Mouse (Mus musculus) CH12F3 (cell line): Measurements from ENCODE around the gene Apoa5.
"Not testable (repeated sequence)": the region's sequence is repeated elsewhere in the genome, so short reads cannot be mapped to it uniquely, and the experiment has no call there.

Experiments
- in situ Hi-C: fragments of 300-500 bp; cut with MboI; formaldehyde crosslinking; loops from 2 replicates; pipeline ENCODE4 v1.14.3; 2020; ENCODE audit warnings: low sequenced_read_pairs

Apoa5 gene

DNA sequence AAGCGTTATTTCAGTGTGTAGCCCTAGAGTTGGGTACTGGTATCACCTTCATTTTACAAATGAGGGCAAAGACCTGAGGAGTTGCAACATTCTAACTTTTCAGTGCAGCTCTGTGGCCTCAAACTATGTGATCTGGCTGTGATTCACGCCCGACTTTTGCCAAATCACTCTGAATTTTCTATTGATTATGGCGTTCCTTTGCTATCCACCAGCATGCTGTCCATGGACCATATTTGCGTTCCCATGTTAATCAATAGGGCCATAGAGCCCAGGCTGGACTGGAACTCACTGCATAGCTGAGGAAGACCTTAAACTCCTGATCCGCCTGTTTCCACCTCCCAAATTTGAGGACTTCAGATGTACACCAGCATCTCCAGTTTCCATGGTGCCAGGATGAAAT, 9.3 kb upstream of the Apoa5 start:
- in situ Hi-C loops: no loop called here

DNA sequence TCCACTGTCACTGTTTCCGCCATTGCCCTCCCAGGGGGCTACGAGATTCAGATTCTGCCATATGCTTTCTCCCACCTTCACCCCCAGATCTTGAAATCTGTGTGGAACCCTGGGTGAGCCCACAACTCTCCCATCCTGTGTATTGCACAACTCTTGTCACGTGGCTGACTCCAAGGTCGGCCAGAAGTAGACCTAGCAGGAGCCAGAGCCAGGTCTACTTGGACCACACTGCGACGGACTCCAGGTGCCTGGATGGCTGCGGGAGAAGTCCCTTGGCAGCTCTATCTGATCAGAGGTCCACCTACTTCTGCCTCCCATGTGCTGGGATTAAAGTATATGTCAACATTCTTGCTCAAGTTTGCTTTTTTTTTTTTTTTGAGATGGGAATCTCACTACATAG, 7.3 kb upstream of the Apoa5 start:
- in situ Hi-C loops: no loop called here

DNA sequence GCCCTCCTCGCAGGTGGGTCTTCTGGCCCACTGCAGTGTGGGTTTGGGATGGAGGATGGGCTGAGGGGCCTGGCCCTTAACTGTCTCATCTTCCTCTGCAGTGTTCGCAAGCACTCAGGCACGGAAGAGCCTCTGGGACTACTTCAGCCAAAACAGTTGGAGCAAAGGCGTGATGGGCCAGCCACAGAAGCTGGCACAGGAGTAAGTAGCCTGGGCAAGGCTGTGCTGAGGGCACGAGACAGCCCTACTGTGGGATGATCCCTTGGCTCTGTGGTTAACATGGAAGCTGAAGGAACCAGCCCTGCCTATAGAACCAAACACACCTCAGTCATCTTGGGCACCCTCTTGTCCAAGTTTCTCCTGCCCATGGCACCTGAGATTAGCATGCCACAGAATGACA, 692 bp downstream of the Apoa5 start:
- in situ Hi-C loops: no loop called here

DNA sequence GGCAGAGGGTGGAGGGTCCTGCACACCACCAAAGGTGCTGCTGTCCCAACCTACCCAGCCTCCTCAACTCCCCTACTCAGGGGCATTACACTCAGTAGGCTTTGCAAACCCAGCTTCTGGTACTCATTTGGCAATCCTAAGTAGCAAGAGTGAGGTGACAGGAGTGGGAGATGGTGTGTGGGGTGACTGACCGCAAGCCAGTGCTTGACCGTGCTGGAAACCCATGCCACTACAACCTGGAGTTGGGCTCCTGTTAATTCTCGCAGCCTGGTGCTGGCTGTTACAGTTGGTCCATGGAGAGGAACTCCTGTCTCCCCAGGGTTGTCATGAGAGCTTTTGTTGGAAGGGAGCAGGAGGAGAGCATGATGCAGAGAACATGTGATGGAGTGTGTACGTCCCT, 2.3 kb downstream of the Apoa5 start:
- in situ Hi-C loops: no loop called here

GRCm38 (mm10) chr9:46272070-46272469, 3.6 kb downstream of the Apoa5 start:
- in situ Hi-C loops: no loop called here

GRCm38 (mm10) chr9:46272677-46273454, 4.4 kb downstream of the Apoa5 start, which contains the start of gene Zpr1:
Zpr1 (plus strand) TSS chr9:46273064.
- in situ Hi-C loops: no loop called here

GRCm38 (mm10) chr9:46274494-46274893, 6.1 kb downstream of the Apoa5 start:
- in situ Hi-C loops: no loop called here

GRCm38 (mm10) chr9:46282631-46283436, 14.4 kb downstream of the Apoa5 start, which contains the start of gene Bud13:
Bud13 (plus strand) TSS chr9:46283008.
- in situ Hi-C loops: no loop called here

- in situ Hi-C loops: no loop called here
These were observed 29.9 kb downstream of the Apoa5 start for GRCm38 (mm10) chr9:46298381-46298780.

GRCm38 (mm10) chr9:46302142-46302541, 33.7 kb downstream of the Apoa5 start:
- in situ Hi-C loops: no loop called here

DNA sequence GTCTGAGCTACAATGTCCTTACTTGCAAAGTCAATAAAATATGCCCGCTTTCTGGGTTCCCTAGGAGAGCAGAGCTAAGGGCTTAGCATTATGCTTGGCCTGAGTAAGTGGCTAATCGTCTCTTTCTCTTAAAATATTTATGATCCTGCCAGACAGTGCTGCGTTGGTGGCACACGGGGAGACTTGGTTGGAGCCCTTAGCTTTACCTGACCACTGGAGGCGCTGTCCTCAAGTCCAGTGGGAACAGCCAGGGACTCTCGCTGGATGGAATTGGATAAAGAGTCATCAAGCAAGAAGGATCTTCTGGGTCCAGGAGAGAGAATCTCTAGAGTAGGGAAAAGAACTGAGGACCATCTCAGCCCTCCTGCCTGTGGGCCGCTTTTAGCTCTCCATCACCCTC, 40.7 kb downstream of the Apoa5 start:
- in situ Hi-C loops: no loop called here

DNA sequence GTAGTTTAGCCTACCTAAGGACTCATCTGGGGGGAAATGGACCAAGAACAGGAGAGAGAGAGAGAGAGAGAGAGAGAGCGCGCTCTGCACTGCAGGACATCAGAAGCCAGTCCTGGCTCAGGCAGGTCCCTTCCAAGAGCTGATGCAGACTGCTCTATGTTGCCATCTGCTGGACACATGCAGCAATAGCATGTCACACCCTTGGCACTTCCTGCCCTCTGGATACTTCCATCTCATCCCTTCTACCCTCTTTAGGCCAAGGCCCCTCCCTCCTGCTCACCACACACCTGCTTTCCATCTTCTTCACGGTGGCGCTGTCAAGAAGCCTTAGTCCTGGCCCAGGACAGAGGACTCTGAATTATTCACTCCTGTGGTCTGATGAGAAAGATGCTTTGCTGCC, 46.1 kb downstream of the Apoa5 start:
- in situ Hi-C loops: no loop called here

DNA sequence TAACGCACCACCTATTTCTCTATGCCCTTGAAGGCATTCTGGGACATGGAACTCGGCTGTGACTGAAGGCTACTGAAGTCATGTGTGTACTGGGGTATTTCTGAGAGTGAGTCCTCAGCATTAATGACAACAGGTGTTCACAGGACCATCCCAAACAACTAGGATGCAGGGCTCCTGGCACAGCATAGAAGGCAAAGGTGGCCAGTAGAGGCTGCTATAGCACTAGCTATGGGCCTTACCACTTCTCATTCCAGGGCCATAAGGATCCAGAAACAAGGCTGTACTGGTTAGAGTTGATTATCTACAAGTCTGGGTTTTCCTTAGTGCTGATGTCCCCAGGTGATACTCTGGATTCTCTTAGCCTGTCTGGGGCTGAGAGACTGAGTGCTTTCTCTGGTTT, 46.5 kb downstream of the Apoa5 start:
- in situ Hi-C loops: no loop called here

GRCm38 (mm10) chr9:46315807-46316365, 47.5 kb downstream of the Apoa5 start:
- in situ Hi-C loops: no loop called here

DNA sequence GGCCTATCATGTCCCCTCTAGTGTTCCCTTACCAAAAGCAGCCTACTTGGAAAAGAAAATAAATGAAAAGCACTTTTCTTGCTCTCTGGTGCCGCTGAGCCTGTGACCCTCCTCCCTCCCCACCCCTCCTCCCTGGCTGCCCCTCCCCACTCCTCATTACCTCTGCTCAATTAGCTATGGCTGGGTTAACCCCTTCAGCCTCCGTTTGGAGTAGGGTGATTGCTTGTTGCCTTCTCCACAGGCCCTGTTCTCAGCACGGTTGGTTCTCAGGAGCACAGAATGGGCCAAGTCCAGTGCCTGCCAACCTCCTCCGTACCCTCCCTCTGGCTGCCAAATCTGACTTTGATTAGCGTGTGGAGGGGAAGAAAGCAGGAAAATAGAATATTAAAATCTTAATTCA, 48.0 kb downstream of the Apoa5 start:
- in situ Hi-C loops: no loop called here

GRCm38 (mm10) chr9:46316909-46317308, 48.5 kb downstream of the Apoa5 start:
- in situ Hi-C loops: no loop called here

- in situ Hi-C loops: no loop called here
These were observed 49.5 kb downstream of the Apoa5 start for GRCm38 (mm10) chr9:46317957-46318356.

- in situ Hi-C loops: not testable (repeated sequence)
These were observed 51.5 kb downstream of the Apoa5 start, which contains the start of gene 4931429L15Rik for GRCm38 (mm10) chr9:46319886-46320285. 4931429L15Rik (minus strand) TSS chr9:46319986.

- in situ Hi-C loops: no loop called here
These were observed 52.0 kb downstream of the Apoa5 start for GRCm38 (mm10) chr9:46320461-46320860.
